23 mouse cellular contexts compared by ENCODE assay signal in the genomic region with DNA sequence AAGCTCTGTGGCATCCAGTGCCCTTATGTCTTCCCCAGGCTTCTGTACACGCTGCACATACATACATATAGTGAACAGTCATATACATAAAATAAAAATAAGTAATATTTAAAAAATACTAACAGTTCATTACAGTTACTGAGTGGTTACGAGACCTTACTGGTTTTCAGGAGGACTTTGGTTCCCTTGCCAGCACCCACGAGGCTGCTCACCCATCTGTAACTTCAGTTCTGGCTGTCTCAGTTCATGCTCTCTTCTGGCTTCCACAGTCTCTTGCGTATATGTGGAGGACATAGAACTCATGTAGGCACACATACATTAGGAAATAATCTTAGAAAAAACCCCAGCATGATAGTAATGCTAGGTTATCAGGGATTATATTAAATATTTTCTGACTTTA. TPM values are rescaled to one million over a fixed set of nuclear protein-coding genes. Genes with fewer than 3 reads are reported as not detected.
A peak's percentile ranks its signal among the peaks of the same experiment; 100 is the strongest.
DNase-seq lines count a peak whose midpoint lies in the region; ATAC-seq and TF ChIP-seq lines count a peak whose summit lies in the region.
"Had no signal": no experiment of that assay in that cellular context is flagged by ENCODE, and none has a peak within 500 bp of the region (broad histone marks: within the 10 kb centered on the region; RNA-seq: fewer than 3 reads in every experiment).

No protein-coding gene starts in this region.

- in situ Hi-C loops in CH12.LX (cut with MboI; ENCODE audit: low pct_ligation_motif_present, low pct_unique_long_range_greater_than_20kb, low sequenced_read_pairs), result no loop called here

- no peak overlapping the region for H3K27ac ChIP-seq in CH12.LX (ENCODE audit: insufficient read depth, low read depth)
- H3K27ac ChIP-seq in kidney, embryonic 16.5 days (ENCODE audit: low read length), result peak overlapping the region; percentile 13; the same call in 1 of the 2 replicates
- H3K27ac ChIP-seq: embryonic facial prominence, embryonic 15.5 days; hindbrain, embryonic 10.5 days; hindbrain, postnatal 0 days; limb, embryonic 15.5 days; liver, embryonic 14.5 days; midbrain, embryonic 12.5 days had no signal

- H3K9ac ChIP-seq in CH12.LX (ENCODE audit: insufficient read depth, low read depth), result no peak overlapping the region
- no peak overlapping the region for H3K9ac ChIP-seq in kidney, embryonic 16.5 days (replicated peaks; ENCODE audit: low read length)
- H3K9ac ChIP-seq: embryonic facial prominence, embryonic 15.5 days; limb, embryonic 15.5 days; liver, embryonic 14.5 days; midbrain, embryonic 12.5 days had no signal

- peak; percentile 68 for DNase-seq in A20 (ENCODE audit: low read depth, low spot score)
- DNase-seq in CH12.LX (ENCODE audit: extremely low read depth), result no peak
- DNase-seq in splenic B cell, adult 2 months (ENCODE audit: low read depth, low spot score), result peak; percentile 46
- DNase-seq in right cerebral cortex, postnatal 14 days, result no peak
- no peak for DNase-seq in adrenal gland, adult 18-20 months (ENCODE audit: low spot score in 2 of 2)
- no peak for DNase-seq in right cerebral cortex, postnatal 10 days (ENCODE audit: low spot score in 2 of 2)
- DNase-seq: adrenal gland, postnatal 36 days; cerebellum, adult 9-11 months; gastrocnemius, postnatal 10 days; left cerebral cortex, postnatal 4 days; spleen, adult 18-20 months; thymus, adult 18-20 months; thymus, postnatal 36 days had no signal

- peak overlapping the region; percentile 26 for H3K4me2 ChIP-seq in CH12.LX (ENCODE audit: insufficient read depth, low read depth, poor library complexity, severe bottlenecking)
- no peak overlapping the region for H3K4me2 ChIP-seq in kidney, embryonic 16.5 days (replicated peaks; ENCODE audit: low read depth, low read length)
- H3K4me2 ChIP-seq: embryonic facial prominence, embryonic 15.5 days; heart, embryonic 11.5 days; limb, embryonic 15.5 days; midbrain, embryonic 12.5 days had no signal

- dilution Hi-C loops in CH12.LX (cut with MboI; ENCODE audit: extremely low pct_ligation_motif_present, extremely low pct_unique_long_range_greater_than_20kb, low sequenced_read_pairs), result no loop called here

- TF ChIP-seq CTCF in CH12.LX (conservative IDR thresholded peaks at IDR 0.05 in 1 of 2, IDR thresholded peaks at IDR 0.05 in 1 of 2; ENCODE audit: low read depth in 2 of 2, low read length in 2 of 2), result no peak

- peaks cover 0 to 68% of the 10 kb centered on the region in 2 experiments; a peak in 3 of 4 replicates for H3K4me1 ChIP-seq in CH12.LX (ENCODE audit: control insufficient read depth in 1 of 2, insufficient read depth in 2 of 2)
- peaks cover 54% of the 10 kb centered on the region for H3K4me1 ChIP-seq in kidney, embryonic 16.5 days (ENCODE audit: insufficient read depth, low read length)

- ATAC-seq in kidney, embryonic 16.5 days (ENCODE audit: low FRiP score, low TSS enrichment), result no peak
- ATAC-seq: forebrain, embryonic 14.5 days; hindbrain, postnatal 0 days; intestine, embryonic 16.5 days had no signal

- H3K9me3 ChIP-seq in CH12.LX (replicated peaks; ENCODE audit: low read length), result peaks cover 4% of the 10 kb centered on the region
- H3K9me3 ChIP-seq in kidney, embryonic 16.5 days (ENCODE audit: low read length), result peaks cover 4% of the 10 kb centered on the region; the same call in 1 of the 2 replicates
- H3K9me3 ChIP-seq: embryonic facial prominence, embryonic 15.5 days; hindbrain, embryonic 10.5 days; limb, embryonic 15.5 days; midbrain, embryonic 12.5 days had no signal

- no peak for TF ChIP-seq EP300 in CH12.LX (IDR thresholded peaks at IDR 0.05; ENCODE audit: low read length)

- no peak for TF ChIP-seq POLR2A in CH12.LX (IDR thresholded peaks at IDR 0.05; ENCODE audit: low read depth, low read length)

- H3K79me2 ChIP-seq in CH12.LX (replicated peaks; ENCODE audit: control insufficient read depth, extremely low read depth, insufficient read depth, poor library complexity, severe bottlenecking), result peaks cover 77% of the 10 kb centered on the region

- no peak overlapping the region for H3K4me3 ChIP-seq in CH12.LX (replicated peaks in 1 of 3; ENCODE audit: low read depth in 2 of 3, low read length in 2 of 3, poor library complexity in 1 of 3)
- H3K4me3 ChIP-seq in kidney, embryonic 16.5 days (ENCODE audit: low read length), result no peak overlapping the region
- H3K4me3 ChIP-seq: embryonic facial prominence, embryonic 15.5 days; hindbrain, embryonic 10.5 days; limb, embryonic 15.5 days; midbrain, embryonic 12.5 days had no signal

- peaks cover 0 to 7% of the 10 kb centered on the region in 2 experiments for H3K36me3 ChIP-seq in CH12.LX (replicated peaks in 1 of 2; ENCODE audit: control insufficient read depth in 1 of 2, insufficient read depth in 1 of 2, low read length in 1 of 2)
- H3K36me3 ChIP-seq in kidney, embryonic 16.5 days (ENCODE audit: insufficient read depth, low read length), result no peaks in the 10 kb centered on the region
- no peaks in the 10 kb centered on the region for H3K36me3 ChIP-seq in splenic B cell, adult 2 months (ENCODE audit: control insufficient read depth, insufficient read depth, low read length, poor library complexity, severe bottlenecking)
- H3K36me3 ChIP-seq: embryonic facial prominence, embryonic 15.5 days; limb, embryonic 15.5 days; midbrain, embryonic 12.5 days had no signal

- H3K27me3 ChIP-seq in CH12.LX (replicated peaks), result no peaks in the 10 kb centered on the region
- H3K27me3 ChIP-seq in kidney, embryonic 16.5 days (ENCODE audit: insufficient read depth, low read length), result no peaks in the 10 kb centered on the region
- H3K27me3 ChIP-seq in splenic B cell, adult 2 months (ENCODE audit: control insufficient read depth, insufficient read depth, low read length, poor library complexity, severe bottlenecking), result no peaks in the 10 kb centered on the region; the same call in 1 of the 2 replicates
- H3K27me3 ChIP-seq: embryonic facial prominence, embryonic 15.5 days; limb, embryonic 15.5 days; midbrain, embryonic 12.5 days had no signal

- TF ChIP-seq RAD21 in CH12.LX (IDR thresholded peaks at IDR 0.05; ENCODE audit: low read depth, low read length), result no peak; the same call in 1 of the 2 replicates

- 62% methylated on average over 4 of the region's 4 CpGs for WGBS in kidney, embryonic 16.5 days

TF ChIP-seq in CH12.LX, 34 proteins besides CTCF, POLR2A, EP300 and RAD21:
- TF ChIP-seq MAX (IDR thresholded peaks at IDR 0.05; ENCODE audit: low read length) (0 out of 2 replicates have a peak, but pooled peaks have one; percentile 25), MYC (IDR thresholded peaks at IDR 0.05; ENCODE audit: low read depth, low read length) (no peak), NELFE (IDR thresholded peaks at IDR 0.05; ENCODE audit: low read depth, low read length) (no peak), MXI1 (IDR thresholded peaks at IDR 0.05; ENCODE audit: low read depth, low read length) (0 out of 2 replicates have a peak, but pooled peaks have one; percentile 25)

RNA-seq across cellular contexts. Expression of a gene that starts 3.7 kb away (rescaled TPM):
- total RNA-seq in CH12.LX (2012; rRNA removed) (17.1 and 19.0 TPM in 2 replicates), CH12.LX (2014; rRNA removed) (11.3 and 13.4 TPM in 2 replicates)
- 21.0 and 21.9 TPM in 2 replicates for polyA plus RNA-seq in CH12.LX (2012; ENCODE audit: insufficient read length, low read depth)
- 19.1 and 22.8 TPM in 2 replicates for polyA plus RNA-seq in kidney, embryonic 16.5 days (2015; fragmentation: Nextera tagmentation; extraction: Ambion mirVana)
- total RNA-seq in adrenal gland, adult 18-20 months (2021), result 10 to 100 TPM; 32.1 to 35.9 TPM

Comparison
In these comparisons a context has a peak if more than half of its experiments do, and no peak if none do; other contexts are left out.
1. DNase-seq: peak in A20 (single experiment) and splenic B cell, adult 2 months (single experiment); none in CH12.LX (single experiment), right cerebral cortex, postnatal 14 days (single experiment), adrenal gland, adult 18-20 months (0 of 2) and right cerebral cortex, postnatal 10 days (0 of 2).